Mouse (Mus musculus) gastrocnemius, postnatal 14 days (tissue): ENCODE measurements at regions not wholly inside any gene's neighbourhood (a gene's known extent, or its start where the extent isn't known, plus 50 kb on each side); places are given as distances from the start of the nearest gene placed in this dataset.
"Not testable (repeated sequence)": the region's sequence is repeated elsewhere in the genome, so short reads cannot be mapped to it uniquely, and the experiment has no call there.

Experiments
- DNase-seq: peaks from one replicate; pipeline ENCODE4 v3.0.0; 2021; ENCODE audit warnings: mixed read lengths
- intact Hi-C: fragments of 180-260 bp; cut with DNase I; formaldehyde crosslinking; loops from one replicate; pipeline ENCODE4 v1.15.1; 2025; ENCODE audit warnings: low total_unique reads

- intact Hi-C loops: no loop called here
These were observed 853.1 kb upstream of the Pou3f2 start for GRCm38 (mm10) chr4:23341240-23341639.

GRCm38 (mm10) chr4:23338481-23338880 is 850.3 kb upstream of the Pou3f2 start:
- intact Hi-C loops: no loop called here

More at GRCm38 (mm10) chr4:23341240-23341639, 853.1 kb upstream of the Pou3f2 start:
- DNase-seq: no peak

GRCm38 (mm10) chr4:23300617-23301016 is 812.5 kb upstream of the Pou3f2 start:
- intact Hi-C loops: no loop called here
- no peak for DNase-seq

More at GRCm38 (mm10) chr4:23338481-23338880, 850.3 kb upstream of the Pou3f2 start:
- no peak for DNase-seq

GRCm38 (mm10) chr4:23280087-23280486 is 791.9 kb upstream of the Pou3f2 start:
- DNase-seq: no peak
- intact Hi-C loops: no loop called here

- intact Hi-C loops: no loop called here
- no peak for DNase-seq
These were observed 787.0 kb upstream of the Pou3f2 start for GRCm38 (mm10) chr4:23275203-23275602.

- intact Hi-C loops: no loop called here
- DNase-seq: no peak
These were observed 783.8 kb upstream of the Pou3f2 start for GRCm38 (mm10) chr4:23271947-23272346.

- no peak for DNase-seq
- intact Hi-C loops: no loop called here
These were observed 772.2 kb upstream of the Pou3f2 start for GRCm38 (mm10) chr4:23260371-23260770.

- intact Hi-C loops: no loop called here
These were observed 746.8 kb upstream of the Pou3f2 start for GRCm38 (mm10) chr4:23234960-23235359.

GRCm38 (mm10) chr4:23194756-23195155 is 706.6 kb upstream of the Pou3f2 start:
- DNase-seq, intact Hi-C loops: not testable (repeated sequence)

More at GRCm38 (mm10) chr4:23234960-23235359, 746.8 kb upstream of the Pou3f2 start:
- no peak for DNase-seq

- DNase-seq: no peak
- intact Hi-C loops: no loop called here
These were observed 705.4 kb upstream of the Pou3f2 start for GRCm38 (mm10) chr4:23193384-23194135.

- DNase-seq: no peak
- intact Hi-C loops: no loop called here
These were observed 685.6 kb upstream of the Pou3f2 start for GRCm38 (mm10) chr4:23173811-23174210.

GRCm38 (mm10) chr4:23173330-23173729 is 685.2 kb upstream of the Pou3f2 start:
- DNase-seq: no peak
- intact Hi-C loops: no loop called here

- intact Hi-C loops: no loop called here
- no peak for DNase-seq
These were observed 660.1 kb upstream of the Pou3f2 start for GRCm38 (mm10) chr4:23148097-23148849.

- no peak for DNase-seq
- intact Hi-C loops: no loop called here
These were observed 645.2 kb upstream of the Pou3f2 start for GRCm38 (mm10) chr4:23133386-23133785.

GRCm38 (mm10) chr4:23101452-23101851 is 613.3 kb upstream of the Pou3f2 start:
- DNase-seq, intact Hi-C loops: not testable (repeated sequence)

GRCm38 (mm10) chr4:23079521-23079920 is 591.4 kb upstream of the Pou3f2 start:
- intact Hi-C loops: no loop called here
- no peak for DNase-seq

- intact Hi-C loops: no loop called here
- DNase-seq: no peak
These were observed 589.4 kb upstream of the Pou3f2 start for GRCm38 (mm10) chr4:23077603-23078002.

- DNase-seq: no peak
- intact Hi-C loops: no loop called here
These were observed 562.6 kb upstream of the Pou3f2 start for GRCm38 (mm10) chr4:23050701-23051317.

- intact Hi-C loops: no loop called here
- no peak for DNase-seq
These were observed 549.6 kb upstream of the Pou3f2 start for GRCm38 (mm10) chr4:23037784-23038183.

GRCm38 (mm10) chr4:23031271-23031670 is 543.1 kb upstream of the Pou3f2 start:
- intact Hi-C loops: no loop called here
- no peak for DNase-seq
